In genomic region chr5:148879218-148879617, GRCm38 (mm10) we compare ENCODE assay signal across 11 mouse cellular contexts. TPM values are rescaled to one million over a fixed set of nuclear protein-coding genes. Genes with fewer than 3 reads are reported as not detected.
DNase-seq lines count a peak whose midpoint lies in the region; ATAC-seq and TF ChIP-seq lines count a peak whose summit lies in the region.
"Had no signal": no experiment of that assay in that cellular context is flagged by ENCODE, and none has a peak within 500 bp of the region (broad histone marks: within the 10 kb centered on the region; RNA-seq: fewer than 3 reads in every experiment).

No protein-coding gene starts in this region.

- no peaks in the 10 kb centered on the region for H3K36me3 ChIP-seq in E14TG2a.4 (ENCODE audit: insufficient read depth, low read length)

- no peak overlapping the region for H3K4me3 ChIP-seq in layer of hippocampus, adult 2 months
- H3K4me3 ChIP-seq in E14TG2a.4 (replicated peaks; ENCODE audit: low read length), result no peak overlapping the region
- H3K4me3 ChIP-seq: embryonic facial prominence, embryonic 12.5 days; liver, embryonic 13.5 days; myocyte had no signal

- DNase-seq in layer of hippocampus, adult 2 months (ENCODE audit: low spot score in 2 of 2), result no peak
- DNase-seq in layer of hippocampus, adult 11-12 months (ENCODE audit: low spot score), result no peak
- peak; percentile 37 for DNase-seq in A20 (ENCODE audit: low read depth, low spot score)
- DNase-seq in right cerebral cortex, postnatal 36 days (ENCODE audit: low spot score in 2 of 2), result no peak
- no peak for DNase-seq in ovary, postnatal 10 days (ENCODE audit: low spot score)
- DNase-seq: liver, embryonic 13.5 days; right cerebral cortex, postnatal 25 days had no signal

- H3K27me3 ChIP-seq in E14TG2a.4 (ENCODE audit: insufficient read depth, low read length), result no peaks in the 10 kb centered on the region
- H3K27me3 ChIP-seq: embryonic facial prominence, embryonic 12.5 days; liver, embryonic 13.5 days had no signal

- peak; percentile 61; the same call in 1 of the 2 replicates for ATAC-seq in erythroblast, adult 5-6 weeks (replicated peaks; ENCODE audit: low FRiP score, poor library complexity, severe bottlenecking)

- H3K9me3 ChIP-seq in E14TG2a.4 (ENCODE audit: low read length), result no peaks in the 10 kb centered on the region
- H3K9me3 ChIP-seq: embryonic facial prominence, embryonic 12.5 days; liver, embryonic 13.5 days had no signal

- H3K27ac ChIP-seq in layer of hippocampus, adult 2 months, result no peak overlapping the region
- H3K27ac ChIP-seq: embryonic facial prominence, embryonic 12.5 days; liver, embryonic 13.5 days had no signal

- TF ChIP-seq CTCF in layer of hippocampus, adult 2 months (conservative IDR thresholded peaks at IDR 0.05), result peak; percentile 69
- peak; percentile 89 for TF ChIP-seq CTCF in E14TG2a.4 (conservative IDR thresholded peaks at IDR 0.05; ENCODE audit: low read length)

- no peaks in the 10 kb centered on the region for H3K4me1 ChIP-seq in E14TG2a.4 (replicated peaks; ENCODE audit: low read depth, low read length)
- H3K4me1 ChIP-seq: embryonic facial prominence, embryonic 12.5 days had no signal

RNA-seq across cellular contexts. Expression of gene Katnal1, which starts 49.9 kb away (rescaled TPM):
- 10 to 100 TPM; 62.3 to 66.3 TPM for total RNA-seq in layer of hippocampus, adult 2 months (2021)
- 4.0 and 4.6 TPM in 2 replicates for total RNA-seq in erythroblast, adult 5-6 weeks (2015; ENCODE audit: low replicate concordance)
- total RNA-seq in erythroblast, adult 5-6 weeks (2017; ENCODE audit: low replicate concordance), result 9.1 and 10.4 TPM in 2 replicates

Comparison
In these comparisons a context has a peak if more than half of its experiments do, and no peak if none do; other contexts are left out.
1. RNA of gene Katnal1, which starts 49.9 kb away (total RNA-seq): 62.3 to 66.3 TPM in layer of hippocampus, adult 2 months; 4.0 to 10.4 TPM in erythroblast, adult 5-6 weeks; every median in the first group is over 4 times any median in the second.